Mouse (Mus musculus): ENCODE measurements at regions not wholly inside any gene's neighbourhood (a gene's known extent, or its start where the extent isn't known, plus 50 kb on each side); places are given as distances from the start of the nearest gene placed in this dataset.

DNA sequence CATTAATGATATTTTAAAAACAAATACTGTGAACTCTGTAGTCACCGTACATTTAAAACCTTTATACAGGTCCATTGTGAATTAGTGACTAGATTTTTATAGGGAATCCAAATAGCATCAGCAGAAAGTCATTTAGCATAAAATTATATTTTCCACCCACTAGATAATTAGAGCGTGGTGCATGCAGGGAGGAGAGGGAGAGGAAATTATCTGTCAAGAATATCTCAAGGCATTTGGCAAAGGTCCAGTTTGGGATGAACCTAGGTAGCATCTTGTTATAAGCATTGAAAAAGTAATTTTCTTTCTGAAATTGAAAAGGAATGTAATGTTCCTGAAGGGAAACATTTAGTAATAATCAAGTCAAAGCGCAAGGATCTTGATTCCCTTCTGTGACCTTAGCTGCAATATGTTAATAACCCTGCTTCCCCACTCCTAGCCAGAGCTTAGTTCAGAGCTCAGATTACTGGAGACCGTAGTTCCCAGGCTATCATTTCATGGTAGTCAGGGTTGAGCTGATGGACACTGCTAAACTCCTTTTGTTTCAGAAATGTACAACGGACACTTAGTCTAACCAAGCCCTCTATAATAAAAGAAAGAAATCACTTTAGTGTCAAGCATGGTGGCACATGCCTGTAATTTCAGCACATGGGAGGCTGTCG is 200.8 kb upstream of the Slc39a10 start:
- no peak for DNase-seq

DNA sequence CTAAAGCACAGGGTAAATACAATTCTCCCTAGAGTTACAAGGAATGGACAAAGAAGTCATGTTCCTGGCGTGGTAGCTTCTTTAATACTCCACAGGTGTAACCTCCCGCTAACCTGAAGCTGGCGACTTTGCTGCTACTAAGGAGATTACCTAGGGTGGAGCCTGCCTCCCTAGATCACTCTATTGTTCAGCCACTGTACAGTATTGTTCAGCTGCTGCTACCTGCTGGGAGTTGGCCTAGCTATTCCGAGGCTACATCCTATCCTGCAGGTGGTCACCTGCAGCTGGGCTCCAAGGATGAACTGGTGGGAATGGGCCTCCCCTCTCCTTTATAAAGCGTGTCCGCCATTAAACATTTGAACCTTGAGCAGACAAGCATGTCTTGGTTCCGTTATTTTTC is 183.8 kb upstream of the Slc39a10 start:
- no peak for DNase-seq

DNA sequence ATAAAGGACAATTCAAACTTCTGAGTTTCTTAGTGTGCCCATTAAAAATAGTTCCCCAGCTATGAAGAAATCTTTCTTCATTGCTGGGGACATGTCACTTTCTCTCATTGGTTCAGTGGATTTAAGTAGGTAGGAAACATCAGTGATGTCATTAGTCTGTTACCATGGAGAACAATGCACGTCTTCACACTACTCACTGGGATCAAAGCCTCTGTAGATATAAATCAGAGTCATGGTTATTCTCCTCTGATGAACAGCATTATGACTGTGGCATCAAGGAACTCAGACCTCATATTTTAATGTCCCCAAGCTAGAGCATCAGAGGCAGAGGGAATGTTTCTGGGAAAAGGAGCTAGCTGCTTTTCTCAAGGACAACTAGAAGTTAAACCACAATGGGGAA is 165.5 kb upstream of the Slc39a10 start:
- DNase-seq: no peak

DNA sequence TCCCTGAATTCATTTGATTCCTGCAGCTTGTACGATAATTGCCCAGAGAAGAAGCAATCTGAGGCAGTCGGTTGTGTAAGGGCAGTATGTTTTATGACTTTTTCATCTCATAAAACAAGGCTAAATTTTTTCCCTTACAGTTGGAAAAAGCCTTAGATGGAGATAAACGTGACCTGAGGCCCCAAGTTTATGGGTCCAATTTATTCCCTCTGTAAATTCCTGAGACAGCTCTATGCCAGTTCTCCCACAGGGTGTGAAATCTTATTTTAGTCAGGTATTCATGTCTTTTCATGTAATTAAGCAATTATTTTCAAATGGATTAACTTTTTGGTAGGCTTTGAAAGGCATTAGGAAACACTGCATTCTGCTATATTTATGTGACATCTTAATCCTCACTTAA is 164.7 kb upstream of the Slc39a10 start:
- no peak for DNase-seq

DNA sequence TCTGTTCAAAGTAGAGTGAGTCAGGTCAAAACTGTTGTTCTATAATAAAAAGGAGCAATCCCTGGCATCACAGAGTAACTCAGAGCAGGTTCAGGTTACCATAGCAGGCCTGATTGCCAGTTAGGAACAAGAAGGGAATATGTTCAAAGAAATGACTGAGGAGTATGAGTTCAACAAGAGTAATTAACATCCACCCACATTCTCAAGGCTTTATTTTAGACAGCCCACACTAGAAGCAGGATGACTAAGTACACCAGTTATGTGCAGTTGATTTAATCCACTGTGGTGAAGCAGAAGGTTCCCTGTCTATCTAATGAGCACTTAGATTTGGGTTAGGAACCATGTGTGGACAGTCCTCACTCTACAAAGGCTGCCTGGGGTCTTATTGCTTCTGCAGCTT is 158.5 kb upstream of the Slc39a10 start:
- DNase-seq: no peak

DNA sequence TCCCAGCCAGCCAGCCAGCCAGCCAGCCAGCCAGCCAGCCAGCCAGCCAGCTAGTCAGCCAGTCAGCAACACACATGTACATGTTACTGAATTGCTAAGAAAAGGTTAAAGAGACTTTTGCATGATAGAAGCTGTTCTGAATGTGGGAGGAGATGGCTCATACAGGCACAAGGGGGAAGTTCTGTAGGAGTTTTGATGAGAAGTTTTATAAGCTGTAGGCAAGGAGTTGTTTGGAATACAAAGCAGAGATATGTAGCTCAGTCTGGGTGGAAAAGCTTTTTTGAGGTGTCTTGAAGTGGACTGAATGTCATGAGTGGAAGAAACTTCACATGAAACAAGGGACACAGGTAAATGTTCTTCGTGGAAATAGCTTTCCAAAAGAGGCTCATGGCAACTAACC is 157.8 kb upstream of the Slc39a10 start:
- DNase-seq: no peak

DNA sequence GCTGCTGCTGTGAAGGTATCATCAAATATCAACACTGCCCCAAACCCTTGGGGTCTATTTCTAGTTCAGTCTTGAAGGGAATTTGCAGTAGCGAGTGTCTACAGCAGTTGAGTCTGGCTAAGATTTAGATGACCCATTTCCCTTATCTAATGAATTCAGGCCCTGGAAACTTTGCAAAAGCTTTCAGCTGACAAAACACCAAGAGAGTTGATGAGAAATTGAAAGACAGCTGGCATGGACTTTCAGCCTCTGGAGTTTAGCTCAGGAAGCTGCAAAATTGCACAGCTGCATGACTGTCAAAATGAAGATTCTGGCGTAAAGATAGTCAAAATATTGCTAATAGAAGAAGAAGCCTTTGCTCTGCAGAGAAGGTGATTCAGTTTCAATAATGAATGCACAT is 144.9 kb upstream of the Slc39a10 start:
- DNase-seq: no peak

DNA sequence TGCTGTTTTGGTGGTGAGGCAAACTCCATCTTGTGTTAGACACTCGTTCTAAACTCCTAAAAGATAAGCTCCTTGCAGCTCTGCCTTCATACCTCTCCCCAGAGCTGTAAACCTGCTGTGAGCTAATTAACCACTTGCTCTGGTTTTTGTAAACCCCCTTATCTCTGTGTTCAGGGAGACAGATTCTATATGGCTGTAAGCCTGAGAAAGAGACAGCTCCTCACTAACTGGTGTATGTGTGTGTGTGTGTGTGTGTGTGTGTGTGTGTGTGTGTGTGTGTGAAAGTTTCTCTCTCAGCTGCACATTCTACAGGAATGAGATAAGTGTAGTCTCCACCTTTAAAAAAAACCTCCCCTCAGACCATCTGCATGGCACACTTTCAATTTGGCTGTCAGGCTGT is 126.7 kb upstream of the Slc39a10 start:
- no peak for DNase-seq

DNA sequence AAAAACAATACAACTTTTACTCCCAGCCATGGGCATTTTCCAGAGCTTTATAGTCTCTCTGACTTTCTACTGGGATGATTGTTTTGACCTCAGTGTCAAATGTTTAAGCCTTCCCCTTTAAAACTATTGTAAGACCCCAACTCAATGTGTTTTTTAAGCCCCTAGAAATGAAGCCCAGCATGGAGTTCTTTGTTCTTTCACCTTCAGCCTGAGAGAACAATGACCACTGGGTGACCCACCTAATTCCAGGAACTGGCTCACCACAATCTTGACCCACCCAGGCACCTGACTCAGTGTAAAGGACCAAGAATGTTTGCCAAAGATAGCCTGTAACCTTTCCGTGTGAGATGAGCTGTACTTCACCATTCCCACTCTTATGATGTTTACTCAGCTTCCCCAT is 121.9 kb upstream of the Slc39a10 start:
- no peak for DNase-seq

DNA sequence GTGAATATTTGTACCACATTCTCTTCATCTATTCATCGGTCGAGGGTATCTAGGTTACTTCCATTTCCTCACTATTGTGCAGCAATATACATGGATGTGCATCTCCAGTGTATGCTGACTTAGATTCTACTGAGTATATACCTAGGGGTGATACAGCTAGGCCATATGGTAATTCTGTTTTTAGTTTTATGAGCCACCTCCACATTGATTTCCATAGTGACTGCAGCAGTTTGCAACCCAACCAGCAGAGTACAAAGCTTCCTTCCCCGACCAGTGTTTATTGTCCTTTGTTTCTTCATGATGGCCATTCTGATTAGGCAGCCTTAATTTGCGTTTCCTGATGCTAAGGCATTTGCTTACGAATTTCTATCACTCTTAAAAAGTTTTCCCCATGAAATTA is 111.1 kb upstream of the Slc39a10 start:
- DNase-seq: no peak

DNA sequence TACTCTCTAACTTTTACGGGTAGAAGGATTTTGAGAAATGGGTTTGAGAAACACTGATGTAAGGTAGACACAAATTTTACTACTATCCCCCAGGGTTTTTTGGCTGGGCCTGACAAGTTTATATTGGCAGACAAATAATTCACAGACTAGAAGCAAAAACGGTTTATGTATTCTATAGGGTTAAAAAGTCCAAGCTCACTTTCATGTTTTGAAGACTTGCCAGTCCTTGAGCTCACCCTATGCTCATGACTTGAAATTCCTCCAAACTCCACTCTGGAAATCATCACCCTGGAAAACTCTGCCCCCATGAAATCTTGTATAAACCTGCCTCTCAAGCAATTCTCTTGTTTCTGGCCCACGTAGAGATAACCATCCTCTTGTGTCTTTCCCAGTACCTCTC is 106.7 kb upstream of the Slc39a10 start:
- DNase-seq: no peak

DNA sequence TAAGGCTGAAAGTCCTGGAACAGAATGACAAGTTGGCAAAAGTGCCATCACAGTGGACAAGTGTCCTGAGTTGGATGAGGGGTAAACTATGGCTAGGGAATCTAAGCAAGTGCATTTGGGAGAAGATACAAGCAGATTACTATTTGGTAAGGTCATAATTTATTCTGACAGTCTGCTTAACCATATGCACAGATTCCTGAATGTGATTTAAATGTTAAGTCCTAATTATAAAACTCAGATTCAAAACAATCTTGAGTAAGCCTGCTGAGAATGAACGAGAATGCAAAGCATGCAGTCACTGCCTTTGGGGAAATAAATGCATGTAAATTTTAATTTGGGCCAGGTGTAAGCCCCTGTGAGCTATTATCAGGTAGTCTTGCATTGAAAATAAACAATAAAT is 93.3 kb upstream of the Slc39a10 start:
- no peak for DNase-seq

DNA sequence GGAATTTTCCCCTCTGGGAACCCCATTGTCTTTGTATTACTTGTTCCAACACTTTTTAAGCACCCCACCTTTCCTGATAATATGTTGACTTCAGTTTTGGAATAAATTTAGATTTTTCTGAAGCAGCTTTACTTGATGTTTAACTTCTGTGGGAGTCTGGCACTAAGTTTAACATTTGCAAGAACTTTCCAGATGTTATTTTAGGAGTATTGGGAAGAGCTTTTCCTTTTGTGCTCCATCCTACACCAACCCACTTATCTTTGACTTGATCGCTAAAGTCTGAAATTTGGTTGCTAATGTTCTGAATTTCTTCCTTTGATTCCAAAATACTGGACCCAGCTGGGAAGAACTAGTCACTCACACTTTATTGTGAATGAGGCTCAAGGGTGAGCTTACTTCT is 90.4 kb upstream of the Slc39a10 start:
- DNase-seq: no peak

DNA sequence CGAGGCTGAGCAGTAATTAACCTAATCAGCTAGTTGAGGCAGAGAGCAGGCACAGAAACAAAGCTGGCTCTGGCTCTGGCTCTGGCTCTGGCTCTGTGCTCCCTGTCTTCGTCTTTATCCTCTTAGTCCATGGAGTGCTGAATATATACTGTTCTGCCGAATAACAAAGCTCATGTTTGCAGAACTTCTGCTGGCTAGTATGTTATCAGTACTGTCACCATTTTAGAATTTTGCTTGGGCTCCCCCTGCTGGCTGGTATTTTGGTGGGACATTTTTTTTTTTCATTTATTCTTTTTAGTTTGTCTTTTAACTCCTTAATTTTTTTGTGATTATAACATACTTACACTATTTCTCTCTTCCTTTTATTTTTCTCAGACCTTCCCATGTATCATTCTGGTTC is 77.8 kb upstream of the Slc39a10 start:
- DNase-seq: peak in 1 of 2 experiments; percentile 41

DNA sequence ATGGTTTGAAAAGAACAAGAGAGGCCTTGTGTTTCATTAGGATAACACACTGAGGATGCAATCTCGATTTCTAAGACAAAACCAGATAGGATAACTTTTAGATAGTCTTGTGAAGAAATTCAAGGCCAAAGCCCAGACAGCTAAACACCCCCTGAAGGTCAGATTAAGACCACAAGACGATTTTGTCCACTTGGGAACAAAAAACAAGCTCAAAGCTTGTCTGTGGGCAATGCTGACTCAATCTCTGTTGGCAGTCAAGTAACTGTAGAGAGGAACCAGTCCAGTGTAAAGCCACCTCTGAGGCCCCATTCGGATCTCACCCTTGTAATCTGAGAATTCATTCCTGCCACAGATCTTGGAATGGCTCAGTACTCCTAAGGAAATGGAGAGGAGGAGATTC is 75.7 kb upstream of the Slc39a10 start:
- DNase-seq: no peak

DNA sequence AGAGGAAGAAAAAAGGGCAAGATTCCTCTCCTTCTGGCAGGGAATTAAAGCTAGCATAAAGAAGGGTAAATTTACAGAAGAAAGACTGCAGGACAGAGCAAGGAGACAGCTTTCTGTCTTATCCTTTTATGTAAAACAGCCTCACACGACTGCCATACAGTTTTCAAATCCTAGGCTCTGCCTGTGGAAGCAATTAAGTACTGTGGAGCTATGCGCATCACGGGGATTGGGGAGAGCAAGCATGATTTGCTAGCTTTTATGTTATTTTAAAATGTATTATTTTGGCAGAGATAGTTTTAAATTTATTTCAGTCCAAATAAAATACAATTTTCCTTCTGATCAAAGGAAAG is 74.2 kb upstream of the Slc39a10 start:
- no peak for DNase-seq

DNA sequence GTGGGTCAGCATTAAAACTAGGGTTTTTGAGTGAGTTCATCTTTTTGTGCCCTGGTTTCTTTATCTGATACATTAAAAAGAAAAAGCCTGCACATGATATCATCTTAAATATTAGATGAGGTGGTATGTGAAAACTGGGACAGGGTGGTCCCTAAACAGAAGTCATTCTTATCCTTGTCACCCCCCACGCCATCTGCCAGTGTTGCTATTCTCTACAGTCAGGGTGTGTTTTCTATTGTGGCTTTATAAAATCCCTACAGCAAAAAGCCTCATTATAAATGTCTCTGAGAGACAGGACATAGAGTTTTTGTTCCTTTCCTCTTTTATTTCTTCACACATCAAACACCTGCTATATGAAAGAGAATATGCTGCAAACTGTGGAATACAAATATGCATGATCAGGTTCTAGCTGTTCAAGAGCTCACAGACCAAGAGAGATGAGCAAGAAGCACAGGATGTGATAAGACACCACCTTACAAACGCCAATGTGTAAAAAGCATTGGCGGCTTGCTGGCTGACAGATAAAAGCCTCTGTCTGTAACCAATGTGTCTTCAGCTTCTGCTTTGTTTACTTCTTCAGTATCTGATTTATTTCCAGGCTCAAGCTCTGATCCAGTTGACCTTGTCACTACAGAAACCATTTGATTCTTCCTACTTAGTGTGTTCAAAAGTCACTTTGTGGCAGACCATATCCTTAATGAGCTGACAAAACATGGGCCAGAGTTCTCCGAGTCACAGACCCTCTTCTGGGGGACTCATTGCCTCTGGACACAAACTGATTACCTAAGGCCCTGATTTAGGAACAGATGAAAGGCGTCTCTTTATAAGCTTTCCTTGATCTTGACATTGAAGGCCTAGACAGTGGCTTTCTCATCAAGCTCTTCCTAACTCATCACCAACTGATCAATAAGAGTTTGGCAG is 73.6 kb upstream of the Slc39a10 start:
- DNase-seq: peak; percentile 19 to 24

DNA sequence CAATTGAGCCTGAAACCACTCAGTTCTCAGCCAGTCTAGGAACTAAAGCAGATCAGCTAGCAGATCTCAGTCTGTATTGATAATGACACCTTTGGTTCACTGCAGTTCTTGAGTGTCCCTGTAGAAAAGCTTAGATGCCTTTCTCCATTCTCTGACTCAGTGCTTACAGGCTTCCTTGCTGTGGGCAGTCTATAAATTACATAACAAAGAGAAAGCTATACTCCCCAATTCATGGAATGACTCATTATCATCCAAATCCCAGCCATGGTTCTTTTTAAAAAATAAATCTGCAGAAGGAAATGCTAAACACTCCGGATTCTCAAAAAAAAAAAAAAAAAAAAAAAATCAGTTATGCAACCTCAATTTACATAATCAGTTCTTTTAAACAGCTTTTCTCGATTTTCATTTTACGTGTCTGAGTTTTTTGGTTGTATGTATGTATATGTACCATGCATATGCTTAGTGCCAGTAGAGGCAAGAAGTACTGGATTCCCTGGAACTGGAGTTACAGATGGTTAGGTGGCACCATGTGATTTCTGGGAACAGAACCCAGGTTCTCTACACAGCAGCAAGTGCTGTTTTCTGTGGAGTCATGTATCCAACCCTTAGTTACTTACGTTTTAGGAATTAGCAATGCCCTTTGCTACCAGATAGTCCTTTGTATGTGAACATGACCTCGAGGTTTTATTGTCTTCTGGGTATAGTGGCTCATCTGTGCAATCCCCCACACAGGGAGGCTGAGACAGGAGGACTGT is 71.5 kb upstream of the Slc39a10 start:
- peak in 1 of 2 experiments; percentile 7 for DNase-seq

Small RNAs in the stretch of these regions (microRNA-seq; reads per million reads assigned to microRNA genes)
- 0 reads per million in 2 experiments for gene Mir6350
